Mouse (Mus musculus) midbrain, embryonic 13.5 days (tissue): Measurements from ENCODE around the gene Trim50. TPM values are rescaled to one million over a fixed set of nuclear protein-coding genes. Genes with fewer than 3 reads are reported as not detected.
"Not testable (repeated sequence)": the region's sequence is repeated elsewhere in the genome, so short reads cannot be mapped to it uniquely, and the experiment has no call there.

Experiments
- ATAC-seq: fragments of 200-750 bp; cut with Nextera tagmentation; 2 replicates; pipeline ENCODE4 v1.8.0; 2017; ENCODE audit warnings: mild to moderate bottlenecking, moderate TSS enrichment, moderate library complexity
- H3K27ac ChIP-seq: fragments of 300-500 bp; sonication (generic); 2 replicates; pipeline ENCODE4 v1.5.1; 2015; ENCODE audit warnings: inconsistent platforms, mild to moderate bottlenecking, moderate library complexity
- H3K27me3 ChIP-seq: fragments of 300-500 bp; sonication (generic); 2 replicates; pipeline ENCODE4 v1.6.1; 2015; ENCODE audit warnings: mild to moderate bottlenecking, inconsistent platforms
- H3K36me3 ChIP-seq: fragments of 300-500 bp; sonication (generic); 2 replicates; pipeline ENCODE4 v1.6.1; 2015; ENCODE audit warnings: mild to moderate bottlenecking, inconsistent platforms
- H3K4me1 ChIP-seq: fragments of 300-500 bp; sonication (generic); replicated peaks from 2 replicates; pipeline ENCODE4 v1.6.1; 2015; ENCODE audit warnings: inconsistent platforms
- H3K4me2 ChIP-seq: fragments of 300-500 bp; sonication (generic); replicated peaks from 2 replicates; pipeline ENCODE4 v1.6.1; 2015; ENCODE audit warnings: moderate library complexity, mild to moderate bottlenecking, inconsistent platforms
- H3K4me3 ChIP-seq: fragments of 300-500 bp; sonication (generic); replicated peaks from 2 replicates; pipeline ENCODE4 v1.5.1; 2015; ENCODE audit warnings: mild to moderate bottlenecking, inconsistent platforms
- H3K9ac ChIP-seq: fragments of 300-500 bp; sonication (generic); replicated peaks from 2 replicates; pipeline ENCODE4 v1.6.1; 2015; ENCODE audit warnings: mild to moderate bottlenecking, inconsistent platforms
- H3K9me3 ChIP-seq: fragments of 300-500 bp; sonication (generic); 2 replicates; pipeline ENCODE4 v1.6.1; 2016; ENCODE audit warnings: mild to moderate bottlenecking, inconsistent platforms
- WGBS: fragments of 180-500 bp; shearing (Covaris S2); methylation state at CpG from one replicate; pipeline ENCODE4 v1.1.7; 2015; 5-methylcytosine and 5-hydroxymethylcytosine counted together
- polyA plus RNA-seq: library from polyadenylated mRNA; unstranded; fragments of >200 nt; fragmentation: Nextera tagmentation; extraction: Ambion mirVana; gene quantifications from 2 replicates; pipeline ENCODE4 v1.2.1, GENCODE M21; 2015

The Trim50 gene
- polyA plus RNA-seq, 1 experiment from 2014 or later: 0.11 TPM

- Histone ChIP-seq H3K9ac (no peak overlapping the region), H3K27me3 (no peaks in the 10 kb centered on the region), H3K9me3 (peaks cover 6% of the 10 kb centered on the region; the same call in 1 of the 2 replicates), H3K4me1 (no peaks in the 10 kb centered on the region), H3K36me3 (no peaks in the 10 kb centered on the region), H3K4me3 (no peak overlapping the region), H3K27ac (no peak overlapping the region), H3K4me2 (no peak overlapping the region)
- WGBS: 74% methylated on average over 4 of the region's 4 CpGs
- no peak for ATAC-seq
These were observed 5.5 kb upstream of the Trim50 start for GRCm38 (mm10) chr5:135347511-135348011.

- Histone ChIP-seq H3K4me2 (no peak within 1 kb of the TSS), H3K27ac (no peak within 1 kb of the TSS), H3K36me3 (no peaks in the 10 kb centered on the region), H3K4me3 (no peak within 1 kb of the TSS), H3K4me1 (no peaks in the 10 kb centered on the region), H3K27me3 (peaks cover 10% of the 10 kb centered on the region), H3K9ac (no peak within 1 kb of the TSS), H3K9me3 (peaks cover 6% of the 10 kb centered on the region; the same call in 1 of the 2 replicates)
- WGBS: 91% methylated on average over 35 of the region's 35 CpGs
- ATAC-seq: no peak
These were observed 3.2 kb upstream of the Trim50 start, which contains the start of gene Fkbp6 for GRCm38 (mm10) chr5:135349862-135350261. Gene Fkbp6, minus strand, starts transcription at chr5:135350044.

GRCm38 (mm10) chr5:135351606-135352005 lies 1.5 kb upstream of the Trim50 start:
- H3K4me1 ChIP-seq: no peaks in the 10 kb centered on the region
- ATAC-seq: no peak
- H3K4me2 ChIP-seq: no peak overlapping the region
- peaks cover 10% of the 10 kb centered on the region for H3K27me3 ChIP-seq
- H3K27ac ChIP-seq: no peak overlapping the region
- no peak overlapping the region for H3K4me3 ChIP-seq
- H3K9ac ChIP-seq: no peak overlapping the region
- 85% methylated on average over 13 of the region's 13 CpGs for whole genome bisulfite sequencing
- peaks cover 6% of the 10 kb centered on the region; the same call in 1 of the 2 replicates for H3K9me3 ChIP-seq
- no peaks in the 10 kb centered on the region for H3K36me3 ChIP-seq

GRCm38 (mm10) chr5:135353564-135353963 lies 469 bp downstream of the Trim50 start:
- Histone ChIP-seq H3K27ac (no peak overlapping the region), H3K4me2 (no peak overlapping the region), H3K9ac (no peak overlapping the region), H3K9me3 (peaks cover 10% of the 10 kb centered on the region; the same call in 1 of the 2 replicates), H3K36me3 (no peaks in the 10 kb centered on the region), H3K4me1 (no peaks in the 10 kb centered on the region), H3K4me3 (no peak overlapping the region), H3K27me3 (peaks cover 10% of the 10 kb centered on the region)
- no peak for ATAC-seq
- 22% methylated on average over 20 of the region's 20 CpGs for WGBS

- H3K4me2 ChIP-seq: no peak overlapping the region
- peaks cover 10% of the 10 kb centered on the region for H3K27me3 ChIP-seq
- no peak overlapping the region for H3K4me3 ChIP-seq
- no peaks in the 10 kb centered on the region for H3K36me3 ChIP-seq
- no peak for ATAC-seq
- 48% methylated on average over 1 of the region's 1 CpGs for WGBS
- peaks cover 3% of the 10 kb centered on the region; the same call in 1 of the 2 replicates for H3K9me3 ChIP-seq
- no peak overlapping the region for H3K9ac ChIP-seq
- no peak overlapping the region for H3K27ac ChIP-seq
- H3K4me1 ChIP-seq: no peaks in the 10 kb centered on the region
These were observed 3.0 kb downstream of the Trim50 start for GRCm38 (mm10) chr5:135356090-135356489.

- WGBS: 85% methylated on average over 2 of the region's 2 CpGs
These were observed 4.5 kb downstream of the Trim50 start for GRCm38 (mm10) chr5:135357556-135357955.

GRCm38 (mm10) chr5:135359772-135360171 lies 6.7 kb downstream of the Trim50 start:
- H3K4me2 ChIP-seq: no peak overlapping the region
- H3K27ac ChIP-seq: no peak overlapping the region
- H3K9me3 ChIP-seq: peaks cover 3% of the 10 kb centered on the region; the same call in 1 of the 2 replicates
- no peaks in the 10 kb centered on the region for H3K36me3 ChIP-seq
- H3K4me1 ChIP-seq: no peaks in the 10 kb centered on the region
- no peak overlapping the region for H3K4me3 ChIP-seq
- no peaks in the 10 kb centered on the region for H3K27me3 ChIP-seq
- ATAC-seq: no peak
- H3K9ac ChIP-seq: no peak overlapping the region
- WGBS: 91% methylated on average over 2 of the region's 2 CpGs

More at GRCm38 (mm10) chr5:135357556-135357955, 4.5 kb downstream of the Trim50 start:
- Histone ChIP-seq H3K27ac (no peak overlapping the region), H3K9me3 (peaks cover 3% of the 10 kb centered on the region; the same call in 1 of the 2 replicates), H3K9ac (no peak overlapping the region), H3K27me3 (peaks cover 10% of the 10 kb centered on the region), H3K36me3 (no peaks in the 10 kb centered on the region), H3K4me2 (no peak overlapping the region), H3K4me1 (no peaks in the 10 kb centered on the region), H3K4me3 (no peak overlapping the region)
- ATAC-seq: no peak

- Histone ChIP-seq H3K27ac (no peak overlapping the region), H3K4me1 (no peaks in the 10 kb centered on the region), H3K27me3 (0 out of 2 replicates have a peak, but pooled peaks cover 3% of the 10 kb centered on the region), H3K4me2 (no peak overlapping the region), H3K9ac (no peak overlapping the region), H3K9me3 (peaks cover 2% of the 10 kb centered on the region; the same call in 1 of the 2 replicates), H3K4me3 (no peak overlapping the region), H3K36me3 (no peaks in the 10 kb centered on the region)
- ATAC-seq: no peak
- WGBS: 91% methylated on average over 3 of the region's 3 CpGs
These were observed 9.5 kb downstream of the Trim50 start for GRCm38 (mm10) chr5:135362572-135362971.

- Histone ChIP-seq H3K4me3 (no peak overlapping the region), H3K27ac (no peak overlapping the region), H3K4me2 (no peak overlapping the region), H3K36me3 (no peaks in the 10 kb centered on the region), H3K27me3 (0 out of 2 replicates have a peak, but pooled peaks cover 3% of the 10 kb centered on the region), H3K4me1 (peaks cover 2% of the 10 kb centered on the region; the same call in 1 of the 2 replicates), H3K9me3 (no peaks in the 10 kb centered on the region), H3K9ac (no peak overlapping the region)
- WGBS: 25% methylated on average over 12 of the region's 12 CpGs
- 0 out of 2 replicates have a peak, but pooled peaks have one; percentile 45 for ATAC-seq
These were observed 10.4 kb downstream of the Trim50 start for GRCm38 (mm10) chr5:135363540-135363939.

GRCm38 (mm10) chr5:135367841-135368240 lies 14.7 kb downstream of the Trim50 start:
- WGBS: 60% methylated on average over 6 of the region's 6 CpGs
- Histone ChIP-seq H3K4me2 (no peak overlapping the region), H3K9me3 (no peaks in the 10 kb centered on the region), H3K4me3 (no peak overlapping the region), H3K4me1 (peaks cover 23% of the 10 kb centered on the region), H3K27ac (no peak overlapping the region), H3K27me3 (0 out of 2 replicates have a peak, but pooled peaks cover 3% of the 10 kb centered on the region), H3K36me3 (peaks cover 13% of the 10 kb centered on the region), H3K9ac (no peak overlapping the region)
- no peak for ATAC-seq

- Histone ChIP-seq H3K4me3 (no peak overlapping the region), H3K27ac (no peak overlapping the region), H3K9me3 (no peaks in the 10 kb centered on the region), H3K27me3 (0 out of 2 replicates have a peak, but pooled peaks cover 3% of the 10 kb centered on the region), H3K9ac (no peak overlapping the region), H3K4me2 (0 out of 2 replicates have a peak overlapping the region, but pooled peaks have one; percentile 82), H3K36me3 (peaks cover 17% of the 10 kb centered on the region), H3K4me1 (peaks cover 23% of the 10 kb centered on the region)
- WGBS: 82% methylated on average over 6 of the region's 6 CpGs
- no peak for ATAC-seq
These were observed 15.2 kb downstream of the Trim50 start for GRCm38 (mm10) chr5:135368312-135368711.

GRCm38 (mm10) chr5:135369196-135369595 lies 16.1 kb downstream of the Trim50 start:
- peaks cover 26% of the 10 kb centered on the region for H3K36me3 ChIP-seq
- H3K9me3 ChIP-seq, H3K27me3 ChIP-seq: not testable (repeated sequence)
- peak; percentile 46; the same call in 1 of the 2 replicates for ATAC-seq
- peak overlapping the region; percentile 98 for H3K4me3 ChIP-seq
- peak overlapping the region; percentile 82 for H3K4me2 ChIP-seq
- 56% methylated on average over 9 of the region's 9 CpGs for WGBS
- H3K4me1 ChIP-seq: peaks cover 23% of the 10 kb centered on the region
- peak overlapping the region; percentile 92 for H3K9ac ChIP-seq
- H3K27ac ChIP-seq: 0 out of 2 replicates have a peak overlapping the region, but pooled peaks have one; percentile 83
